8 mouse cellular contexts compared by ENCODE assay signal in genomic region chr8:71340625-71341024, GRCm38 (mm10). TPM values are rescaled to one million over a fixed set of nuclear protein-coding genes. Genes with fewer than 3 reads are reported as not detected.
DNase-seq lines count a peak whose midpoint lies in the region; ATAC-seq and TF ChIP-seq lines count a peak whose summit lies in the region.

No protein-coding gene starts in this region.

- H3K9me3 ChIP-seq in kidney, embryonic 15.5 days (replicated peaks): no peaks in the 10 kb centered on the region
- no peaks in the 10 kb centered on the region for H3K9me3 ChIP-seq in ES-E14 (ENCODE audit: control insufficient read depth, insufficient read depth, low read depth, low read length)

- H3K27ac ChIP-seq in kidney, embryonic 15.5 days: no peak overlapping the region
- H3K27ac ChIP-seq in ES-E14 (ENCODE audit: insufficient read depth, low read depth, low read length, poor library complexity, severe bottlenecking): no peak overlapping the region
- H3K27ac ChIP-seq in small intestine, adult 2 months (ENCODE audit: insufficient read depth, low read depth, low read length): no peak overlapping the region

- peaks cover 69% of the 10 kb centered on the region for H3K36me3 ChIP-seq in kidney, embryonic 15.5 days
- peaks cover 21% of the 10 kb centered on the region; the same call in 1 of the 2 replicates for H3K36me3 ChIP-seq in ES-E14 (ENCODE audit: control insufficient read depth, insufficient read depth, low read length, poor library complexity, severe bottlenecking)
- H3K36me3 ChIP-seq in small intestine, adult 2 months (ENCODE audit: control insufficient read depth, insufficient read depth, low read length): peaks cover 41% of the 10 kb centered on the region

- ATAC-seq in kidney, embryonic 15.5 days (replicated peaks; ENCODE audit: low FRiP score): no peak
- ATAC-seq in megakaryocyte, adult 5-6 weeks (ENCODE audit: poor library complexity, severe bottlenecking): no peak

- TF ChIP-seq POLR2A in brain, embryonic 14.5 days (IDR thresholded peaks at IDR 0.05; ENCODE audit: borderline replicate concordance, extremely low read depth, insufficient read depth, insufficient read length, poor library complexity, severe bottlenecking): no peak
- no peak for TF ChIP-seq POLR2A in small intestine, adult 2 months (IDR thresholded peaks at IDR 0.05; ENCODE audit: low read depth, low read length)

- H3K9ac ChIP-seq in kidney, embryonic 15.5 days: no peak overlapping the region
- no peak overlapping the region for H3K9ac ChIP-seq in ES-E14 (ENCODE audit: insufficient read depth, low read depth, low read length, poor library complexity, severe bottlenecking)

- TF ChIP-seq CTCF in brain, embryonic 14.5 days (IDR thresholded peaks at IDR 0.05; ENCODE audit: borderline replicate concordance, extremely low read depth, insufficient read depth, insufficient read length): peak; percentile 41; the same call in 1 of the 2 replicates
- peak; percentile 52; the same call in 1 of the 2 replicates for TF ChIP-seq CTCF in small intestine, adult 2 months (IDR thresholded peaks at IDR 0.05; ENCODE audit: extremely low read depth, insufficient read length, insufficient replicate concordance, low read depth, low read length)

- no peak overlapping the region for H3K4me2 ChIP-seq in kidney, embryonic 15.5 days

- no peaks in the 10 kb centered on the region for H3K27me3 ChIP-seq in kidney, embryonic 15.5 days
- H3K27me3 ChIP-seq in small intestine, adult 2 months (ENCODE audit: control insufficient read depth, insufficient read depth, low read length): no peaks in the 10 kb centered on the region

- peak; percentile 14 for DNase-seq in kidney, adult 11 months
- DNase-seq in ES-E14 (ENCODE audit: low read depth, low spot score): peak; percentile 29
- peak; percentile 48 for DNase-seq in brain, embryonic 14.5 days (ENCODE audit: low read depth)
- peak; percentile 49 for DNase-seq in kidney, postnatal 14 days
- no peak for DNase-seq in layer of hippocampus, adult 8-10 months (ENCODE audit: low spot score in 2 of 2)

- no peak overlapping the region for H3K4me3 ChIP-seq in kidney, embryonic 15.5 days (replicated peaks)
- no peak overlapping the region for H3K4me3 ChIP-seq in ES-E14 (ENCODE audit: insufficient read depth in 1 of 2, low read depth in 1 of 2, low read length in 2 of 2, poor library complexity in 1 of 2, severe bottlenecking in 1 of 2)
- no peak overlapping the region for H3K4me3 ChIP-seq in small intestine, adult 2 months (ENCODE audit: low read depth, low read length)

- H3K4me1 ChIP-seq in kidney, embryonic 15.5 days: no peaks in the 10 kb centered on the region
- H3K4me1 ChIP-seq in ES-E14 (ENCODE audit: control insufficient read depth in 2 of 2, insufficient read depth in 2 of 2, low read length in 2 of 2, poor library complexity in 1 of 2): no peaks in the 10 kb centered on the region
- no peaks in the 10 kb centered on the region for H3K4me1 ChIP-seq in small intestine, adult 2 months (ENCODE audit: control insufficient read depth, insufficient read depth, insufficient read length, low read length)

- WGBS in kidney, embryonic 15.5 days: 80% methylated on average over 5 of the region's 5 CpGs
- WGBS in small intestine, adult 2 months: 87% methylated on average over 5 of the region's 5 CpGs

- in situ Hi-C loops in ES-E14 (cut with MboI; ENCODE audit: low sequenced_read_pairs in 2 of 2, unreplicated experiment in 2 of 2): no loop called here

TF ChIP-seq in ES-E14, 5 proteins besides CTCF, POLR2A, EP300 and RAD21:
- TF ChIP-seq ZNF384 (IDR thresholded peaks at IDR 0.05; ENCODE audit: low read depth, low read length): no peak
- no peak for TF ChIP-seq ZC3H11A (IDR thresholded peaks at IDR 0.05; ENCODE audit: borderline replicate concordance, low read depth, low read length)
- TF ChIP-seq MAFK (IDR thresholded peaks at IDR 0.05; ENCODE audit: insufficient read depth, low read depth, low read length): no peak
- no peak for TF ChIP-seq CHD2 (IDR thresholded peaks at IDR 0.05; ENCODE audit: low read depth, low read length)
- TF ChIP-seq HCFC1 (IDR thresholded peaks at IDR 0.05; ENCODE audit: borderline replicate concordance, insufficient read depth, low read length): no peak

RNA-seq across cellular contexts. Expression of gene Use1, which starts 26.0 kb away (rescaled TPM):
- 103 and 105 TPM in 2 replicates for polyA plus RNA-seq in kidney, embryonic 15.5 days (2015; fragmentation: Nextera tagmentation; extraction: Ambion mirVana)
- total RNA-seq in ES-E14 (2012; rRNA removed): 112 and 144 TPM in 2 replicates
- polyA plus RNA-seq in brain, embryonic 14.5 days (2012; rRNA removed): 155 and 176 TPM in 2 replicates
- 63.7 and 101 TPM in 2 replicates for polyA plus RNA-seq in small intestine, adult 2 months (2012; rRNA removed)
- total RNA-seq in megakaryocyte, adult 5-6 weeks (2015): 124 and 135 TPM in 2 replicates
- 167 and 180 TPM in 2 replicates for total RNA-seq in megakaryocyte, adult 5-6 weeks (2017)
- 100 to 1,000 TPM in 3 of 4 experiments, 10 to 100 TPM in 1; 98.8 to 130 (median 117) TPM for total RNA-seq in layer of hippocampus, adult 8-10 months (2022)

RNA-seq across cellular contexts. Expression of gene Ocel1, which starts 30.5 kb away (rescaled TPM):
- polyA plus RNA-seq in kidney, embryonic 15.5 days (2015; fragmentation: Nextera tagmentation; extraction: Ambion mirVana): 6.6 and 7.1 TPM in 2 replicates
- total RNA-seq in ES-E14 (2012; rRNA removed): 7.4 and 9.4 TPM in 2 replicates
- 5.4 and 6.0 TPM in 2 replicates for polyA plus RNA-seq in brain, embryonic 14.5 days (2012; rRNA removed)
- 19.7 and 70.3 TPM in 2 replicates for polyA plus RNA-seq in small intestine, adult 2 months (2012; rRNA removed)
- total RNA-seq in megakaryocyte, adult 5-6 weeks (2015): 8.7 and 8.9 TPM in 2 replicates
- total RNA-seq in megakaryocyte, adult 5-6 weeks (2017): 16.2 and 18.5 TPM in 2 replicates
- 10 to 100 TPM; 10.3 to 15.9 (median 14.1) TPM for total RNA-seq in layer of hippocampus, adult 8-10 months (2022)

RNA-seq across cellular contexts. Expression of gene Nr2f6, which starts 41.1 kb away (rescaled TPM):
- polyA plus RNA-seq in kidney, embryonic 15.5 days (2015; fragmentation: Nextera tagmentation; extraction: Ambion mirVana): 96.1 and 99.9 TPM in 2 replicates
- total RNA-seq in ES-E14 (2012; rRNA removed): 52.8 and 63.1 TPM in 2 replicates
- 59.4 and 61.5 TPM in 2 replicates for polyA plus RNA-seq in brain, embryonic 14.5 days (2012; rRNA removed)
- polyA plus RNA-seq in small intestine, adult 2 months (2012; rRNA removed): 233 and 448 TPM in 2 replicates
- total RNA-seq in megakaryocyte, adult 5-6 weeks (2015): 8.2 and 13.8 TPM in 2 replicates
- 6.9 and 9.1 TPM in 2 replicates for total RNA-seq in megakaryocyte, adult 5-6 weeks (2017)
- total RNA-seq in layer of hippocampus, adult 8-10 months (2022): 10 to 100 TPM; 38.7 to 46.1 (median 41.2) TPM

RNA-seq across cellular contexts. Expression of gene Ushbp1, which starts 55.0 kb away (rescaled TPM):
- polyA plus RNA-seq in kidney, embryonic 15.5 days (2015; fragmentation: Nextera tagmentation; extraction: Ambion mirVana): 19.1 and 22.3 TPM in 2 replicates
- total RNA-seq in ES-E14 (2012; rRNA removed): 2.0 and 2.4 TPM in 2 replicates
- 8.7 and 9.4 TPM in 2 replicates for polyA plus RNA-seq in brain, embryonic 14.5 days (2012; rRNA removed)
- polyA plus RNA-seq in small intestine, adult 2 months (2012; rRNA removed): 5.8 and 7.8 TPM in 2 replicates
- not detected in 2 replicates for total RNA-seq in megakaryocyte, adult 5-6 weeks (2015)
- not detected in 2 replicates for total RNA-seq in megakaryocyte, adult 5-6 weeks (2017)
- 1 to 10 TPM; 3.5 to 4.9 (median 4.1) TPM for total RNA-seq in layer of hippocampus, adult 8-10 months (2022)

RNA-seq across cellular contexts. Expression of gene Babam1, which starts 56.0 kb away (rescaled TPM):
- polyA plus RNA-seq in kidney, embryonic 15.5 days (2015; fragmentation: Nextera tagmentation; extraction: Ambion mirVana): 117 and 118 TPM in 2 replicates
- total RNA-seq in ES-E14 (2012; rRNA removed): 40.7 and 47.4 TPM in 2 replicates
- polyA plus RNA-seq in brain, embryonic 14.5 days (2012; rRNA removed): 115 and 119 TPM in 2 replicates
- 64.5 and 119 TPM in 2 replicates for polyA plus RNA-seq in small intestine, adult 2 months (2012; rRNA removed)
- total RNA-seq in megakaryocyte, adult 5-6 weeks (2015): 62.0 and 66.6 TPM in 2 replicates
- 108 and 110 TPM in 2 replicates for total RNA-seq in megakaryocyte, adult 5-6 weeks (2017)
- 100 to 1,000 TPM in 3 of 4 experiments, 10 to 100 TPM in 1; 95.9 to 110 (median 108) TPM for total RNA-seq in layer of hippocampus, adult 8-10 months (2022)

Comparison
In these comparisons a context has a peak if more than half of its experiments do, and no peak if none do; other contexts are left out.
1. DNase-seq: peak in kidney, adult 11 months (single experiment), ES-E14 (single experiment), brain, embryonic 14.5 days (single experiment) and kidney, postnatal 14 days (single experiment); none in layer of hippocampus, adult 8-10 months (0 of 2).